Mouse (Mus musculus) embryo, embryonic 10.5 days (tissue): ENCODE measurements around the gene Dhcr7.

Source experiments
- DNase-seq: peaks from one replicate; pipeline ENCODE4 v3.0.0-alpha.2; 2015; ENCODE audit warnings: low spot score

Gene Dhcr7

GRCm38 (mm10) chr7:143822375-143823265 is at the start of gene Dhcr7, which contains the start of gene Nadsyn1:
Gene Dhcr7, plus strand, starts transcription at chr7:143823145.
Gene Nadsyn1, minus strand, starts transcription at chr7:143822849.
- peak; percentile 99 for DNase-seq

DNA sequence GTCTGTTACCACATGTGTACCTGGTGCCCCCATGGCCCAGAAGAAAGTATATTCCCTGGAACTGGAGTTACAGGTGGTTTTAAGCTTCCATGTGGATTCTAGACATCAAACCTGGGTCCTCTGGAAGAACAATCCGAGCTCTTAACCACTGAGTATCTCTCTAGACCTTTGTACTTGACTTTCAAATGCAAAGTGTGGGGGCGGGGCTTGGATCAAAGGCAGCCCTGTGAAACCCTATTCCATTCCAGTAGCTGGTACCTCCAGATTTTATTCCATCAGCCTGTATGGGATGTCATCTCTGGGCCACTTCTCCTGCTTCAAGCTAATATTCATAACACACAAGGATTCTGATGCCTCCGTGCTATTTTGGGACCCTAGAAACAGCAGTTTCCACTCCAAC is 46.8 kb upstream of the Dhcr7 start:
- DNase-seq, result no peak

- no peak for DNase-seq
Measured at GRCm38 (mm10) chr7:143777375-143777774, 45.6 kb upstream of the Dhcr7 start.

- DNase-seq, result peak; percentile 42
Measured at GRCm38 (mm10) chr7:143783378-143783995, 39.5 kb upstream of the Dhcr7 start.

DNA sequence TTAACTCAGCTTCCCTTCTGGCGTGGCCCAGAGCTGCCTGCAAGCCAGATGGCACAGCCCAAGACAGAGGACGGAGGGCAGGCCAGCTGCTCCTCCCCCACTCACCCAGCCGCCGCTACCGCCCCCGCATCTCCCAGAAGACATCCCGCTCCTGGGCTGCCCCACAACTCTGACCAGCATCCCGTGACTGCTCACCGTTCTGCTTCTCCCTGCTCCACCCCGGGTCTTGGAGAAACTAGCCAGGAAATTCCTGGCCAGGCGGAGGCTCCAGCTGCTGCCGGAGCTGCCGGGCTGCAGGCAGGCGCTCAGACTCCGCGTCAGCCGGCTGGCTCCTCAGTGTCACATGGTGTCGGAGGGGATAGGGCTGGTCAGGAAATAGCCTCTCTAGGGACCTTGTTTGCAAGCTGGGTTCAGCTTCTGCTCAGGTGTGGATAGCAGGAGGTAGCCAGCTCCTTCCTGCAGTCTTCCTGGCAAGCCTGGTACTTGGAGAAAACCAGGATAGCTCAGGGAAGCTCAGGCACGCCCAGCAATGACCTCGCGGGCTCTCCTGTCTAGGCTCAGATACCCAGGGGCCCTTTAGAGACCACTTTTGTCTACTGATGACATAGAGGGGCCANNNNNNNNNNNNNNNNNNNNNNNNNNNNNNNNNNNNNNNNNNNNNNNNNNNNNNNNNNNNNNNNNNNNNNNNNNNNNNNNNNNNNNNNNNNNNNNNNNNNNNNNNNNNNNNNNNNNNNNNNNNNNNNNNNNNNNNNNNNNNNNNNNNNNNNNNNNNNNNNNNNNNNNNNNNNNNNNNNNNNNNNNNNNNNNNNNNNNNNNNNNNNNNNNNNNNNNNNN is 38.7 kb upstream of the Dhcr7 start, which contains the start of gene Mrgpre:
TSS of gene Mrgpre (minus strand) at position 505 of the 834 bp plus-strand sequence.
- DNase-seq, result peak; percentile 81

- no peak for DNase-seq
Measured at GRCm38 (mm10) chr7:143792336-143792985, 30.5 kb upstream of the Dhcr7 start.

GRCm38 (mm10) chr7:143793121-143793520 is 29.8 kb upstream of the Dhcr7 start:
- peak; percentile 53 for DNase-seq

DNA sequence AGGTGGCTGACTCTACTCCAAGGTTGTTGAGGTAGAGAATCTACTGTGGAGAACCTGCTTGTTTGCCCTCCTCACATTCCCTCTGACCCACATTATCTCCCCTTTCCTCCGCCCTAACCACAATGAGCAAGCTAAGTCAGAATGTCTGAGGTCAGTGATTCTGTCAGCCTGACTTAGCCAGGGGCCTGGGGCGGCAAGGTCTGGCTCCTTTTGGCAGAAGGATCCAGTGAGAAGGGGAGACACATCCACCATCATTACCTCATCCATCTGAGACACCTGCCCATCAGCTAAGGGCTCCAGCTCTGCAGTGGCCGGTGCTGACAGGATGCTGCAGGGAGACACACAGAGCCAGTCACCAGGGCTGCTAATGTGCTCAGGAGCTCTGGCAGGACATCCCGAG is 24.2 kb upstream of the Dhcr7 start:
- DNase-seq, result no peak

DNA sequence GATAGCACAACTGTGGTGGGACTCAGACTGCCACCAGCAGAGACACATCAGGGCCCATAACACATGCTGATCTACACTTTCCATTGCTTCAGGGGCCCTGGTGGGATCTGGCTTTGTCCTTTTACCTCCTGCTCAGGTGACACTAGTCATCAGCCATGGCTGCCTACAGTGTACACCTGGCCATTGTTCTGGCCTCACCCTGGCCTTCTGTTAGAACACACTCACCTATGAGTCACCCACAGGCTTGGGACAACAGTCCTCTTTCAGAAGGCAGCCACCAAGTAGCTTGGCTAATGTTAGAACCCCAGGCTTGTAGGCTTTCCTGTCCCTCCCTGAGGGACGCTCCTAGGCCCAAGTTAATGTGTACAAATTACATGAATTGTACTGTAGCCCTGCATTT is 22.2 kb upstream of the Dhcr7 start:
- no peak for DNase-seq

GRCm38 (mm10) chr7:143801195-143802065 is 21.5 kb upstream of the Dhcr7 start:
- DNase-seq, result no peak

GRCm38 (mm10) chr7:143805199-143805624 is 17.7 kb upstream of the Dhcr7 start:
- DNase-seq, result no peak

GRCm38 (mm10) chr7:143808909-143809308 is 14.0 kb upstream of the Dhcr7 start:
- DNase-seq, result peak; percentile 21

DNA sequence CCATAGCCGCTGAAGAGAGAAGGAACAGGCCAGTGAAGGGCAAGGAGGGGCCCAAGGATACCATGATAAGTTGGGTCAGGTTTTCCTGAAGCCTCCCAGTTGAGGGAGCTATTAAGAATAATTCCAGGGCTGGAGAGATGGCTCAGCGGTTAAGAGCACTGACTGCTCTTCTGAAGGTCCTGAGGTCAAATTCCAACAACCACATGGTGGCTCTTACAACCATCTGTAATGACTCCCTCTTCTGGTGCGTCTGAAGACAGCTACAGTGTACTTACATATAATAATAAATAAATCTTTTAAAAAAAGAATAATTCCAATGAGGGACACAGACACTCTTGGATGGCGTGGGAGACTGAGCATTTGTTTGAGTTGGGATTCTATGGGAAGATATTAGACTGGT is 3.7 kb upstream of the Dhcr7 start:
- DNase-seq, result no peak

DNA sequence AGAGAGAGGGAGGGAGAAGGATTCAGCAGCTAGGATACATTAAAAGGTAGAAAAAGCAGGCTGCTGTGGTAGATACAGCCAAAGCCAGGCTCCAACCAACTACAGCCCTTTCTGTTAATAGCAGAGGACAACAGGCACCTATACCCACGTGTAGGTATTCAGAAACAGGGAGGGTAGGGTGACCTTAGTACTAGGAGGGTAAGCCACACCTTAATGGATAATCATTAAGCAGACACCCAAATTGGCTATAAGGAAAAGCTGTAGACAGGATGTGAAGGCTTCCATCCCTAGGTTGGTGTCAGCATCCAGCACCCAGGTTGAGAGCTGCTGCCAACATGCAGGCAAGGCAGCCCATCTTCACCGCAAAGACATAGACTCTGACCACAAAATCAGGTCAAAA is 1.7 kb upstream of the Dhcr7 start:
- no peak for DNase-seq

- DNase-seq, result peak; percentile 11
Measured at GRCm38 (mm10) chr7:143823266-143823605, 291 bp downstream of the Dhcr7 start.

GRCm38 (mm10) chr7:143826985-143827384 is 4.0 kb downstream of the Dhcr7 start:
- no peak for DNase-seq

DNA sequence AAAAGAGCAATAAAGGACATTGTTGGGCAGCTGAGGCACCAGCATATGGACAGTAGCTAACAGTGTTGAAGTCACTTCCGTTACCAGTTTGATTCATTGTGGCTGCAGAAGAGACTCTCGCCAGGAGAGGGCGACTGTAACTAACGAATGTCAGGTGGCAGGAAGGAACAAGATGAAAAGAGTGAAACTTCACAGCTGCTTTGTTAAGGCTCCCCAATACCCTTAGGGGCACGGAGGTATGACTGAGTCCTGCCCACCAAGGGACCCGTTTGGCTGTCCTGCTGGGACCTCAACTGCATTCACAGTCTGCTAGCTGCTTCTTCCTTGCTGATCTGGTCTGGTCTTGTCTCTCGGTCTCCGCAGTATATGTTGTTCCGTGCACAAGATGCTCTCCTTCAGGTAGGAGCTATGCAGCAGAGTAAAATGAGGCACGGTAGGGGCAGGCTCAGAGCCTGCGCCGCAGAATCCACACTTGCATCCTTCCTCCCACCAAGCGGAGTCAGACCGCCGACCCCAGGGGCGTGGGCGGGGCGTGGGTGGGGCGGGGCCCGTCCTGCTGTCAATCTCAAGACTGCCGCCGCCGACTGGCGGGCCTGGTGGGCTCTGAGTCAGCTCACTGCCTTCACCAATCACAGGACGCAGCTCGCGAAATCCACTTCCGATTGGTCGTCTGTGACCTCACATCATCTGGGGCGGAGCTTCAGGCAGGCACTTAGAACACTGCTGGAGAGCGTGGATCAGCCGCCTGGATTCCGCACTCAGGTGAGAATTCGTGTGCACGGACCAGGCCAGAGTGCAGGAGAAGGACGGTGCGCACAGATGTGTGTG is 6.8 kb downstream of the Dhcr7 start:
- peak; percentile 98 for DNase-seq

GRCm38 (mm10) chr7:143830399-143830798 is 7.5 kb downstream of the Dhcr7 start:
- DNase-seq, result no peak

- no peak for DNase-seq
Measured at GRCm38 (mm10) chr7:143832196-143832595, 9.3 kb downstream of the Dhcr7 start.

GRCm38 (mm10) chr7:143832611-143833010 is 9.7 kb downstream of the Dhcr7 start:
- no peak for DNase-seq
